Mouse (Mus musculus) hindbrain, embryonic 12.5 days (tissue): Measurements from ENCODE around the gene BC049352. TPM values are rescaled to one million over a fixed set of nuclear protein-coding genes. Genes with fewer than 3 reads are reported as not detected.
A peak's percentile ranks its signal among the peaks of the same experiment; 100 is the strongest.

Experiments
- ATAC-seq: fragments of 200-750 bp; cut with Nextera tagmentation; 2 replicates; pipeline ENCODE4 v1.8.0; 2017; ENCODE audit warnings: moderate TSS enrichment; ENCODE audit not compliant: low FRiP score
- H3K27ac ChIP-seq: fragments of 300-500 bp; sonication (generic); 2 replicates; pipeline ENCODE4 v1.5.1; 2016; ENCODE audit warnings: mild to moderate bottlenecking
- H3K27me3 ChIP-seq: fragments of 300-500 bp; sonication (generic); 2 replicates; pipeline ENCODE4 v1.6.1; 2016; ENCODE audit warnings: mild to moderate bottlenecking
- H3K36me3 ChIP-seq: fragments of 300-500 bp; sonication (generic); 2 replicates; pipeline ENCODE4 v1.6.1; 2016; ENCODE audit warnings: mild to moderate bottlenecking
- H3K4me1 ChIP-seq: fragments of 300-500 bp; sonication (generic); 2 replicates; pipeline ENCODE4 v1.6.1; 2016
- H3K4me2 ChIP-seq: fragments of 300-500 bp; sonication (generic); replicated peaks from 2 replicates; pipeline ENCODE4 v1.6.1; 2016; ENCODE audit warnings: mild to moderate bottlenecking
- H3K4me3 ChIP-seq: fragments of 300-500 bp; sonication (generic); 2 replicates; pipeline ENCODE4 v1.5.1; 2016; ENCODE audit warnings: mild to moderate bottlenecking
- H3K9ac ChIP-seq: fragments of 300-500 bp; sonication (generic); 2 replicates; pipeline ENCODE4 v1.6.1; 2016; ENCODE audit warnings: mild to moderate bottlenecking, moderate library complexity
- H3K9me3 ChIP-seq: fragments of 300-500 bp; sonication (generic); replicated peaks from 2 replicates; pipeline ENCODE4 v1.6.1; 2016; ENCODE audit warnings: mild to moderate bottlenecking
- WGBS: fragments of 180-500 bp; shearing (Covaris S2); methylation state at CpG from one replicate; pipeline ENCODE4 v1.1.7; 2016; 5-methylcytosine and 5-hydroxymethylcytosine counted together
- polyA plus RNA-seq: library from polyadenylated mRNA; unstranded; fragments of >200 nt; fragmentation: Nextera tagmentation; extraction: Ambion mirVana; gene quantifications from 2 replicates; pipeline ENCODE4 v1.2.1, GENCODE M21; 2016

The BC049352 gene
- polyA plus RNA-seq, 1 experiment from 2014 or later = not detected

DNA sequence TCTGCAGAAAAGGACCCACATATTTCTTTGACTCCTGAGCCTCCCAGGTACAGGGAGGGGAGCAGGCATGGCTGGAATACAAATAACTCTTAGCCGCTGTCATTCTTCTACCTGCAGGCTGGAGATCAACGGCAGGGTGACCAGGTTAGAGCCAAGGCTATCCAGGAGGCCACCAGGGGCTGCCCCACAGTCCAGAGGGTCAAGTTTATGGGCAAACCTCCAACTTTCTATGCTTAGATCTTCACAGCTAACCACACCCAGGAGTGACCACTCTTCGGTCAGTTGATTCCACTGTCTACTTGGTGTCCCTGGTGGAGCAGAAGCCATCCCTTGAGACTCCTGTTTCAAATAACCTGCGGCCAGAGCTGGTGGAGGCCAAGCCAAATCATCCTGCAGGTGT, 73.6 kb downstream of the BC049352 start:
- no peak overlapping the region for H3K27ac ChIP-seq
- H3K9me3 ChIP-seq = no peaks in the 10 kb centered on the region
- H3K9ac ChIP-seq = no peak overlapping the region
- WGBS = 96% methylated on average over 4 of the region's 4 CpGs
- H3K4me1 ChIP-seq = no peaks in the 10 kb centered on the region
- no peak overlapping the region for H3K4me2 ChIP-seq
- ATAC-seq = no peak
- H3K27me3 ChIP-seq = no peaks in the 10 kb centered on the region
- no peaks in the 10 kb centered on the region for H3K36me3 ChIP-seq
- no peak overlapping the region for H3K4me3 ChIP-seq

DNA sequence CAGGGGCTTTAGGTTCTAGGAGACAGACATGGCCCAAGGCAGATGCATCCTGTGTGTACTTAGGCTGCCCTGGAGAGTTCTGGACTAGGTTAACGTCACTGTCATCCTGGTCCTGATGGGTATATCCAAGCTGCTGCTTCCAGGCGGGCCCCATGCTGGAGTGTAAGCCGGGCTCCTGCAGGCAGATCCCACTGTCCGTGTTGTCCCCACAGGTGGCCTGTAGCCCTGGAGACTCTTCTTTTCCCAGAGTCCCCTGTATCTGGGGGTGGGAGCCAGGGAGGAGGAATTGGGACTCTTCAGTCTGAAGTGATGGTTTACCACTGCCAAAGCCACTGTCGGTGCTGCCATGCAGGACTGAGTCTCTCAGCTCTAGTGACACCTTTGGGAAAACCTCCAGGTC, 74.2 kb downstream of the BC049352 start:
- no peaks in the 10 kb centered on the region for H3K27me3 ChIP-seq
- no peak overlapping the region for H3K27ac ChIP-seq
- no peak overlapping the region for H3K4me2 ChIP-seq
- WGBS = 84% methylated on average over 5 of the region's 5 CpGs
- no peaks in the 10 kb centered on the region for H3K9me3 ChIP-seq
- no peak overlapping the region for H3K9ac ChIP-seq
- no peaks in the 10 kb centered on the region for H3K4me1 ChIP-seq
- H3K4me3 ChIP-seq = no peak overlapping the region
- no peak for ATAC-seq
- no peaks in the 10 kb centered on the region for H3K36me3 ChIP-seq

DNA sequence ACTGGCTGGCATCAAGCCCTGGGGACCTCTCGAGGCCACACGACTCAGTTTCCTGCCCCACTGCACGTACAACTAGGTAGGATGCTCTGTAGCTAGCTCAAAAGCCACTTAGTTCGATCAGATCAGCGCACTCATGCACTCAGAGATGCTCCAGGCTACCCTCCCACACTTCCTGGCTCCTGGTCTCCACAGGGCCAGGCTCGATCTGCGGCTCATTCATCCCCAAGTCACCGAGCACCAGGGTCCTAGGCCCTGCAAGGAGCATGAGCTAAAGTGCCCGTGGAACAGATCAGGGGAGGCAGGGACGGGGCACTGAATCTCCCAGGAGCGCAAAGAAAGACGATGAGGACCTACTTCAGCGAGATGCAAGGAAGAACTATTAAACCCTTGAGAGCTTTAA, 77.3 kb downstream of the BC049352 start:
- 85% methylated on average over 13 of the region's 13 CpGs for whole genome bisulfite sequencing
- no peaks in the 10 kb centered on the region for H3K9me3 ChIP-seq
- ATAC-seq = no peak

DNA sequence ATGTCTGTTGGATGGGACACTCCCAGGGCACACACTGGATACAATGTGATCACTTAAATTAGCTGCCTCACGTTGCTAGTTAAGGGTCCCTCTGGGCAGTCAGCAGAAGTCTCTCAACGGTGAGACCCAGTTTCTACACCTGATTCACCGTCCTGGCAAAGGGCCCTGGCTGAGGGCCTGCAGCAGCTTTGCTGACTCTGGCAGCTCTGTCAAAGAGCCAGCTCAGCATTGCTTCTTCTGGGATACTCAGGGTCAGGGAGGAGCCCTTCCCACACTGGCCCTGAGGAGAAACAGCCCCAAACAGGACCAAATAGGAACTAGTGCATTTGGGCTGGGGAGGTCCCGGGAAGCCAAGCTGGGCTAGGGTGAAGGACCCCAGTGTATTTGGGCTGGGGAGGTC, 79.7 kb downstream of the BC049352 start:
- no peak overlapping the region for H3K9ac ChIP-seq
- H3K27me3 ChIP-seq = no peaks in the 10 kb centered on the region
- no peak for ATAC-seq
- 62% methylated on average over 4 of the region's 4 CpGs for WGBS
- H3K27ac ChIP-seq = no peak overlapping the region
- no peak overlapping the region for H3K4me2 ChIP-seq
- no peaks in the 10 kb centered on the region for H3K4me1 ChIP-seq
- H3K9me3 ChIP-seq = no peaks in the 10 kb centered on the region
- no peaks in the 10 kb centered on the region for H3K36me3 ChIP-seq
- no peak overlapping the region for H3K4me3 ChIP-seq

More for the DNA sequence above, 77.3 kb downstream of the BC049352 start:
- Histone ChIP-seq H3K9ac (no peak overlapping the region), H3K4me2 (no peak overlapping the region), H3K27ac (no peak overlapping the region), H3K4me3 (no peak overlapping the region), H3K27me3 (no peaks in the 10 kb centered on the region), H3K36me3 (no peaks in the 10 kb centered on the region), H3K4me1 (no peaks in the 10 kb centered on the region)

DNA sequence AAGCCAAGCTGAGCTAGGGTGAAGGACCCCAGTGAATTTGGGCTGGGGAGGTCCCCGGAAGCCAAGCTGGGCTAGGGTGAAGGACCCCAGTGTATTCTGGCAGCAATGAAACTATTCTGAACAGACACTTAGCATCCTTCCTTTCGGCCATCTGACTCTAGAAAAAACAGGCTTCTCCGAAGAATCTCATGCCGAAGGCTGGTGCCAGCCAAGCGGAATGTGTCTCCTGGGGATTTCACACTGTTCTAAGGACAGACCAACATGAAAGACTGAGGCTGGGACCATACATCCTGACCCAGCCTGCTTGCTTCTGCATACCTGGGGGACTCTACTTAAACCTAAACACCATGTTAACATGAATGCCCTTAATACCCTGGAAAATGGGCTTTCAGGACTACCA, 80.1 kb downstream of the BC049352 start:
- no peaks in the 10 kb centered on the region for H3K36me3 ChIP-seq
- H3K9me3 ChIP-seq = no peaks in the 10 kb centered on the region
- 76% methylated on average over 5 of the region's 5 CpGs for WGBS
- no peak for ATAC-seq
- H3K27ac ChIP-seq = no peak overlapping the region
- no peak overlapping the region for H3K9ac ChIP-seq
- H3K4me2 ChIP-seq = no peak overlapping the region
- no peaks in the 10 kb centered on the region for H3K4me1 ChIP-seq
- no peak overlapping the region for H3K4me3 ChIP-seq
- H3K27me3 ChIP-seq = no peaks in the 10 kb centered on the region

DNA sequence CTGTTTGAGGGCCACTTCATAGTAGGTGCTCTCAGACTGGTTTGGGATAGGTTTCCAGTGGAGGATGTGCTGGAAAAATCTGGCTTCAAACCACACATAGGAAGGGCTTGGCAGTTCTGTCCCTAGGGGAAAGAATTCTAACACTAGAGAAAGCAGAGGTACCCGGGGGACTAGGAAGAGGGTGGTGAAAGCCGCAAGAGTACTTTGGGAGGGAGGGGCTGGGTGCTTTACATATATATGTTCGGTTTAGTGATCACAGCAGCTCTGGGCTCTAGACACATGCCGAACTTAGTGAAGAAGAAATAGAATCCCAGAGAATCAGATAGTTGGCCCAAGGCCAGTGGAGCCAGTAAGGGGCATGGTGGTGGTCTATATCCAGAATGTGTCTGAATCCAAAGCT, 85.3 kb downstream of the BC049352 start:
- peaks cover 11% of the 10 kb centered on the region for H3K4me1 ChIP-seq
- peaks cover 38% of the 10 kb centered on the region for H3K27me3 ChIP-seq
- no peak overlapping the region for H3K27ac ChIP-seq
- H3K4me3 ChIP-seq = no peak overlapping the region
- H3K36me3 ChIP-seq = no peaks in the 10 kb centered on the region
- ATAC-seq = no peak
- no peak overlapping the region for H3K4me2 ChIP-seq
- no peak overlapping the region for H3K9ac ChIP-seq
- H3K9me3 ChIP-seq = no peaks in the 10 kb centered on the region
- WGBS = 95% methylated on average over 4 of the region's 4 CpGs

DNA sequence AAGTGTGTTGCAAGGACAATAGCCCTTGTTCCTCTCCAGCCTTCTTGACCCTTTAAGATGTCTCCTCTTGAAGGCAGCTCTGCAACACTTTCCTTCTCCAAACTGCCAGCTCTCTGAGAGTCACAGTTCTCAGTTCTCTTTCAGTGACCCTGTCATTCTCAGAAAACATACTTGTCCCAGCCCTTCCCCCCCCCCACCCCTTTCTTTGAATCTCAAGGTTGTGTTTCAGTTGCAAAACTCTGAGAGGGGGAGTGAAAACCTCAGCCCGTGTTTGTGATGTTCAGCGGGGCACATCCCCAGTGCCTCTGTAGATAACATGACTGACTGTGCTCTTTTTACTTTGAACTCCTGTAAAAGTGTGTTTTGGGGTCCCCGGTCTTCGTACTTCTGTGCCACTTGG, 86.3 kb downstream of the BC049352 start:
- Histone ChIP-seq H3K9ac (no peak overlapping the region), H3K27me3 (peaks cover 38% of the 10 kb centered on the region), H3K9me3 (no peaks in the 10 kb centered on the region), H3K27ac (no peak overlapping the region), H3K36me3 (no peaks in the 10 kb centered on the region), H3K4me1 (peaks cover 11% of the 10 kb centered on the region), H3K4me2 (no peak overlapping the region), H3K4me3 (no peak overlapping the region)
- 58% methylated on average over 4 of the region's 4 CpGs for WGBS
- no peak for ATAC-seq

DNA sequence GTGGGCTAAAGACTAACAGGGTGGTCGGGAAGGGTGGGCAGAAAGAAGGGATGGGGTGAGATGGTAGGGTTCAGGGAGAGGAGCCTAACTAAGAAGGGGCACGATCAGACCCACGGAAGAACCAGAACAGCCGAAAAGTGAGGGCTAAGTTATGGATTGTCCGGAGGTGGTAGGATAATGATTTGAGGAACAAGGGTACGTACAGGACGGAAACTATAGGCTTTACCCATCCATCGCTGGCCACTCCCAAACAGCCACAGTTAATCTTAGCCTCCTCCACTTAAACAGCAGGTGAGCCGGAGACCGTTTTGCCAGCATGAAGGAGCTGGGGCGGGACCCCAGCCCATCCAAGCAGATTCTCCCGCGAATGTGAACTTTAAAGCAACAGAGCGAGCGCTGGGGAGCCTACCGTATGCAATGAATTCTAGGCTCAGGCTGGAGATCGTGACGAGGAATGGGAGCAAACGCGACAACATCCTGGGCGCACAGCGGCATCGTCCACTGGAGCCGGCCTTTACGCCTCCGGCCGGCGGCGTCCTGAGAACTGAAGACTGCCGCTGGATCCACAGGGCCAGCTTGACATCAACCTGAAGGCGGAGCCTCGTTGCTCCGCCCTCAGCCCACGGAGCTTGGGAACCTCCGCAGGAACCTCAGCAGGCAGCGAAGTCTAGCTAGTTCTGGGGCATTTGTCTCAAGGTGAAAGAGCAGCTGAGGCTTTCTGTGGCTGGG, 87.0 kb downstream of the BC049352 start, which contains the start of gene Il10ra:
Gene Il10ra, minus strand, starts transcription at position 553 of the 729 bp plus-strand sequence.
- Histone ChIP-seq H3K9ac (peak within 1 kb of the TSS; percentile 44), H3K27me3 (peaks cover 38% of the 10 kb centered on the region), H3K9me3 (no peaks in the 10 kb centered on the region), H3K4me1 (peaks cover 11% of the 10 kb centered on the region), H3K4me3 (peak within 1 kb of the TSS; percentile 35), H3K4me2 (peak within 1 kb of the TSS; percentile 76), H3K36me3 (no peaks in the 10 kb centered on the region), H3K27ac (no peak within 1 kb of the TSS)
- no peak for ATAC-seq
- WGBS = 6% methylated on average over 36 of the region's 36 CpGs

DNA sequence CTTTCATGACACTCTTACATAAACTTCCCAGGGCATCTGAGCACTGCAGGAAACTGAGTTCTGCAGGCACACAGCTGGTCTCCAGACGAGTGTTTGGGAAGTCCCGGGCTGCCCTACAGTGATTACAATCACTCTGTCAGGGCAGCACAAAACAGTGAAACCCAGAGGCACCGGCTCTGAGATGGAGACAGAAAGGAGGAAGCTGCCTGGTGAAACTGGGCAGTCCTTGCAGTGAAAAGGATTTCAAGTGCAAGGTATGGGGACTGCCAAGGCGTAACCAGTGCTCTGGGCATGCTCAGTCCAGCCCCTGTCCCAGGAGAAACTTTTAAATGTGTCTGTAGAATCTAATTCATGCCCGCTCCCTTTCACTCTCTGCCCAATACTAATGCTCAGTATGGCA, 90.4 kb downstream of the BC049352 start:
- WGBS = 39% methylated on average over 5 of the region's 5 CpGs
- no peak for ATAC-seq
- no peak overlapping the region for H3K4me2 ChIP-seq
- no peak overlapping the region for H3K27ac ChIP-seq
- H3K4me3 ChIP-seq = no peak overlapping the region
- no peak overlapping the region for H3K9ac ChIP-seq
- peaks cover 35% of the 10 kb centered on the region for H3K27me3 ChIP-seq
- no peaks in the 10 kb centered on the region for H3K36me3 ChIP-seq
- H3K9me3 ChIP-seq = no peaks in the 10 kb centered on the region
- peaks cover 11% of the 10 kb centered on the region for H3K4me1 ChIP-seq

DNA sequence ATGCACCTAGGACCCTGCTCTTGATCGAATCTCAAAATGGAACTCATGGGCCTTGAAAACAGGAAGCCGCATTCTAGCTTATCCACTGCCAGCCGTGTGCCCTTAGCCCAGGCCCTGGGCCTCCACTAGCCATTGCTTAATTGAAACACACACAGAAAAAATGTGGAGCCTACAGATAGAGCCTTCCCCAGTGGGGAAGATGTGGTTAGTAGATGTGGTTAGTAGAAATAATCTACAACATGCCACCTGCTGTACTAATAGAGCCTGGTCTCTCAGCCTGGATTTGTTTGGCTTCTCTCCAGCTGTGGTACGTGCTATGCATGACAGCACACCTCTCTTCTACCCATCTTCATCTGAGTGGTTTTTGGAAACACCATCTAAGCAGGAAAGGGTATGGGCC, 92.4 kb downstream of the BC049352 start:
- Histone ChIP-seq H3K4me2 (no peak overlapping the region), H3K36me3 (no peaks in the 10 kb centered on the region), H3K9me3 (no peaks in the 10 kb centered on the region), H3K4me1 (0 out of 2 replicates have a peak, but pooled peaks cover 2% of the 10 kb centered on the region), H3K27me3 (peaks cover 20% of the 10 kb centered on the region), H3K4me3 (no peak overlapping the region), H3K27ac (no peak overlapping the region), H3K9ac (no peak overlapping the region)
- no peak for ATAC-seq
- WGBS = 86% methylated on average over 4 of the region's 4 CpGs

DNA sequence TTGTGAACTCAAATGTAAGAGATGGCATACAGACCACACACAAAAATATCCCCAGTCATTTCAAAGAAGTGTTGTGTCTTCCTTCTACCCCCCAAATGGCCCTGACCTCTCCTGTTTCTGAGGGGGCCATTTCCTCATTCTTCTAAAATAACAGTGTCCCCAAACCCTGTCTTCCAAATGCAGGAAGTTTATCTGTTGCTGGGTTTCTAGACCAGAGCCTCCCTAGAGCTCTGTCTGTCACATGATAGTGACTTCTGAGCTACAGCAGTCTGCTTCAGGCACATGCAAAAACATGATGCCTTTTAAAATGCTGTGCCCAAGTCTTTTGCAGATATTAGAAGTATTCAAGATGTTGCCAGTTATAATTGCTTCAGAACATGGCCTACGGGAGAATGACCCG, 92.8 kb downstream of the BC049352 start:
- H3K27me3 ChIP-seq = peaks cover 16% of the 10 kb centered on the region
- no peaks in the 10 kb centered on the region for H3K9me3 ChIP-seq
- H3K4me2 ChIP-seq = no peak overlapping the region
- WGBS = 97% methylated on average over 2 of the region's 2 CpGs
- ATAC-seq = no peak
- H3K4me1 ChIP-seq = no peaks in the 10 kb centered on the region
- H3K36me3 ChIP-seq = no peaks in the 10 kb centered on the region
- H3K9ac ChIP-seq = no peak overlapping the region
- H3K27ac ChIP-seq = no peak overlapping the region
- H3K4me3 ChIP-seq = no peak overlapping the region

DNA sequence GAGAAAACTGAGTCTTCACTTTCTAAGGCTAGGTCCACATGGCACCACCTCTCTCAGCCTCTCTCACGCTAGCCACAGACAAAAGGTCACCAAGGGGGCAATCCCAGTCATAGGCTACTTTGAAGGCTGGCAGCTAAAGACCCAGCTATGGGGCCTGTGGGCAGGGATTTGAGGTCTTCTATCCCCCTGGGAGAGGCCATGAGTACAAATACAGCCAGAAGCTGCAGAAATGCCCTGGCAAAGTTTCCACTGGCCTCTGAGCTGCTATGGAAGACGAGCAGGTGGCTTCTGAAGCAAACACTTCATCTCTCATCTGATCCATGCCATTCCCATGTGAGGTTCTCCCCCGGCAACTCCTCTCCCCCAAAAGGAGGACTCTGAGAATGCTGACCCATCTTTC, 98.3 kb downstream of the BC049352 start:
- H3K27ac ChIP-seq = no peak overlapping the region
- no peaks in the 10 kb centered on the region for H3K36me3 ChIP-seq
- no peak for ATAC-seq
- H3K9ac ChIP-seq = no peak overlapping the region
- no peaks in the 10 kb centered on the region for H3K4me1 ChIP-seq
- H3K9me3 ChIP-seq = no peaks in the 10 kb centered on the region
- 76% methylated on average over 3 of the region's 3 CpGs for WGBS
- H3K4me3 ChIP-seq = no peak overlapping the region
- H3K27me3 ChIP-seq = no peaks in the 10 kb centered on the region; the same call in 1 of the 2 replicates
- H3K4me2 ChIP-seq = no peak overlapping the region

DNA sequence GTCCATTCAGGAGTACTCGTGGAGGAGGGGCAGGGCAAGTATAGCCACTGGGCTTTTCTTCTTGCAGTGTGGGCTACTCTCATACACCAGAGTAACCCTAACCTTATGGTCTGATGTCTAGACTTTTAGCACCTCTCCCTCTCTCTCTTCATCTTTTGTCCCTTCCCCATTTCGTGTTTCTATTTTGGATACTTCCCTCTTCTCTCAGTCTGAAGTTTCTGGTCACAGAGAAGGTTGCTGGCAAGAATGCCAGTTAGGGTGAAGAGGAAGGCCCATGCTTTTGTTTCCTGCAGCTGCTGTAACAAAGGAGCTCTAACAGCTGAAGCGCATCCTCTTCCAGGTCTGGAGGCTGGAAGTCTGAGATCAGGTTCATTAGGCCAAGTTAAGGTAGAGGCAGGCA, 99.1 kb downstream of the BC049352 start:
- 85% methylated on average over 3 of the region's 3 CpGs for WGBS
- ATAC-seq = no peak
- H3K36me3 ChIP-seq = no peaks in the 10 kb centered on the region

More for the DNA sequence above, 99.1 kb downstream of the BC049352 start:
- H3K9me3 ChIP-seq = no peaks in the 10 kb centered on the region
- no peaks in the 10 kb centered on the region; the same call in 1 of the 2 replicates for H3K27me3 ChIP-seq
- H3K4me1 ChIP-seq = no peaks in the 10 kb centered on the region
- H3K9ac ChIP-seq = no peak overlapping the region
- H3K4me2 ChIP-seq = no peak overlapping the region
- H3K4me3 ChIP-seq = no peak overlapping the region
- no peak overlapping the region for H3K27ac ChIP-seq
